Mouse (Mus musculus): Measurements from ENCODE around the gene Iqcc. TPM values are rescaled to one million over a fixed set of nuclear protein-coding genes. Genes with fewer than 3 reads are reported as not detected.

The Iqcc gene
- polyA plus RNA-seq, 1 experiment, result 28.3 TPM

GRCm38 (mm10) chr4:129568366-129568765 lies 50.5 kb downstream of the Iqcc start:
- Histone ChIP-seq H3K4me1 (ENCODE audit: control insufficient read depth, insufficient read depth, insufficient read length) (peaks cover 5% of the 10 kb centered on the region; the same call in 1 of the 2 replicates), H3K4me3 (ENCODE audit: extremely low read depth, insufficient read depth, insufficient read length) (no peak overlapping the region), H3K27ac (ENCODE audit: insufficient read depth, low read length) (no peak overlapping the region), H3K27me3 (ENCODE audit: control insufficient read depth, insufficient read depth, low read length) (no peaks in the 10 kb centered on the region), H3K36me3 (ENCODE audit: control insufficient read depth, insufficient read depth, low read length) (no peaks in the 10 kb centered on the region)
- DNase-seq (ENCODE audit: low read depth in 1 of 2, low spot score in 2 of 2), result no peak
- no peak for TF ChIP-seq CTCF (IDR thresholded peaks at IDR 0.05; ENCODE audit: extremely low read depth, insufficient read depth, insufficient read length, insufficient replicate concordance)
- no peak for TF ChIP-seq POLR2A (IDR thresholded peaks at IDR 0.05; ENCODE audit: low read depth, low read length)
- whole genome bisulfite sequencing, result 86% methylated on average over 7 of the region's 7 CpGs

- WGBS, result 72% methylated on average over 6 of the region's 6 CpGs
- H3K4me1 ChIP-seq (ENCODE audit: control insufficient read depth, insufficient read depth, insufficient read length), result no peaks in the 10 kb centered on the region; the same call in 1 of the 2 replicates
Measured at GRCm38 (mm10) chr4:129565139-129565538, 53.8 kb downstream of the Iqcc start.

More at GRCm38 (mm10) chr4:129565139-129565538, 53.8 kb downstream of the Iqcc start:
- Histone ChIP-seq H3K27me3 (ENCODE audit: control insufficient read depth, insufficient read depth, low read length) (no peaks in the 10 kb centered on the region), H3K27ac (ENCODE audit: insufficient read depth, low read length) (no peak overlapping the region), H3K4me3 (ENCODE audit: extremely low read depth, insufficient read depth, insufficient read length) (no peak overlapping the region), H3K36me3 (ENCODE audit: control insufficient read depth, insufficient read depth, low read length) (no peaks in the 10 kb centered on the region)
- DNase-seq (ENCODE audit: low read depth in 1 of 2, low spot score in 2 of 2), result no peak
- TF ChIP-seq POLR2A (IDR thresholded peaks at IDR 0.05; ENCODE audit: low read depth, low read length), result no peak

Other genes starting within 250 kb of the Iqcc start
- gene Zbtb8a, start 241.0 kb downstream of the Iqcc start, polyA plus RNA-seq (2012; rRNA removed), result 2.1 and 3.5 TPM in 2 replicates
- gene Zbtb8b, start 178.2 kb downstream of the Iqcc start, polyA plus RNA-seq (2012; rRNA removed), result 0.02 TPM in 1 of 2 replicates, not detected in the other
- gene Bsdc1, start 157.5 kb downstream of the Iqcc start, polyA plus RNA-seq (2012; rRNA removed), result 20.3 and 31.5 TPM in 2 replicates
- gene Tssk3, start 128.1 kb downstream of the Iqcc start, polyA plus RNA-seq (2012; rRNA removed), result 0.11 TPM in 1 of 2 replicates, not detected in the other
- 0.20 and 0.70 TPM in 2 replicates for gene Fam229a, start 127.9 kb downstream of the Iqcc start, polyA plus RNA-seq (2012; rRNA removed)
- gene Marcksl1, start 105.5 kb downstream of the Iqcc start, polyA plus RNA-seq (2012; rRNA removed), result 44.0 and 55.7 TPM in 2 replicates
- 55.1 and 69.0 TPM in 2 replicates for gene Hdac1, start 76.4 kb downstream of the Iqcc start, polyA plus RNA-seq (2012; rRNA removed)
- gene Lck, start 45.5 kb downstream of the Iqcc start, polyA plus RNA-seq (2012; rRNA removed), result 109 and 117 TPM in 2 replicates
- gene Fam167b, start 40.5 kb downstream of the Iqcc start, polyA plus RNA-seq (2012; rRNA removed), result 10.9 and 17.2 TPM in 2 replicates
- gene Eif3i, start 18.5 kb downstream of the Iqcc start, polyA plus RNA-seq (2012; rRNA removed), result 185 and 203 TPM in 2 replicates
- gene Tmem234, start 18.4 kb downstream of the Iqcc start, polyA plus RNA-seq (2012; rRNA removed), result 119 and 129 TPM in 2 replicates
- 1.4 and 2.8 TPM in 2 replicates for gene Dcdc2b, start 4.8 kb downstream of the Iqcc start, polyA plus RNA-seq (2012; rRNA removed)
- gene Ccdc28b, start 4.8 kb upstream of the Iqcc start, polyA plus RNA-seq (2012; rRNA removed), result 16.3 and 19.7 TPM in 2 replicates
- gene Txlna, start 22.0 kb upstream of the Iqcc start, polyA plus RNA-seq (2012; rRNA removed), result 20.1 and 25.1 TPM in 2 replicates
- 11.9 and 13.2 TPM in 2 replicates for gene Kpna6, start 53.7 kb upstream of the Iqcc start, polyA plus RNA-seq (2012; rRNA removed)
- gene Tmem39b, start 77.7 kb upstream of the Iqcc start, polyA plus RNA-seq (2012; rRNA removed), result 28.4 and 33.9 TPM in 2 replicates
- gene Khdrbs1, start 123.2 kb upstream of the Iqcc start, polyA plus RNA-seq (2012; rRNA removed), result 40.9 and 61.5 TPM in 2 replicates
- 47.6 and 51.1 TPM in 2 replicates for gene Ptp4a2, start 192.1 kb upstream of the Iqcc start, polyA plus RNA-seq (2012; rRNA removed)

All from spleen, adult 2 months (tissue).